Mouse (Mus musculus): Measurements from ENCODE around the gene Chd1.
A peak's percentile ranks its signal among the peaks of the same experiment; 100 is the strongest.

Gene Chd1

GRCm38 (mm10) chr17:15704475-15705300 is at the start of gene Chd1:
Chd1 (plus strand) TSS chr17:15704967.
- peak; percentile 87 to 89 for DNase-seq

- DNase-seq = peak in 1 of 2 experiments; percentile 7
These were observed 47.7 kb upstream of the Chd1 start for GRCm38 (mm10) chr17:15656881-15657607.

DNA sequence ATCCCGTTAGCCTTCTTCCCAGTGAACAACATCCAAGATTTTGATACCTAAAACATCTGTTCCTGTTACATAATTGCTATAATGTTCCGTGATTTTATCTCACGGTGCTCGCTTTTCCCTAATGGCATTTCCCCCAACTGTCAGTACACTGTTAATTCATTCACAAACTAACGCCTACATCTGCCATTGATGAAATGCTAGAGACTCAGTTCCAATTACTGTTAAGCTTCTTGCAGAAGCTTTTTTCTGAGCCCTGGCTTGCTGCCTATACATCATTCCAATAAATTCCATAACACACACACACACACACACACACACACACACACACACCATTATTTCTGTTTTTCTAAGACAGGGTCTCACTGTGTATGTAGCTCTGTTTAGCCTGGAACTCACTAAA is 31.9 kb upstream of the Chd1 start:
- no peak for DNase-seq

- no peak for DNase-seq
These were observed 26.7 kb upstream of the Chd1 start for GRCm38 (mm10) chr17:15677970-15678645.

DNA sequence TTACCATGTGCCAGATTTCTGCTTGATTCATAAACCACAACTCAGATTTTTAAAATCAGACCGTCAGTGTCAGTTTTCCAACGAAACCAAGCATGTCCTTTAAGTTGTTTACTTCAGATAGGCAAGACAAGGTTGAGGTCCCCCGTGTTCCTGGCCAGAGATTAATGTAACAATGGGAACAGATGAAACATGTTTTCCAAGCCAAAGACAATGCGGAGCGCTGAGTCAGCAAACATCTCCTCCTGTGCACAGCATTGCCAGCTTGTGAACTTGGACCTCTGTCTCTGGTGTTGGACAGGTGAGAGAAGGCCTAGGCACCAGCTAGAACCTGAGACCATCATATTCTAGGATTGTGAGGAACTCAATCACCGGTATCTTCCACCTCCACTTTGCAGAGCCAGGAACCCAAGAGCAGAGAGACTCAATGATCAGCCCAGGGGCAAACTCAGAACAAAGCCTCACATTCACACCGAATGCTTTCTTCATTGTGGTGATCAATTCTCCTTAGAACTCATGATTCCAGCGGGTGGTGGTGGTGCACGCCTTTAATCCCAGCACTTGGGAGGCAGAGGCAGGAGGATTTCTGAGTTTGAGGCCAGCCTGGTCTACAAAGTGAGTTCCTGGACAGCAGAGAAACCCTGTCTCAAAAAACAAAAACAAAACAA is 24.7 kb upstream of the Chd1 start:
- DNase-seq = no peak

DNA sequence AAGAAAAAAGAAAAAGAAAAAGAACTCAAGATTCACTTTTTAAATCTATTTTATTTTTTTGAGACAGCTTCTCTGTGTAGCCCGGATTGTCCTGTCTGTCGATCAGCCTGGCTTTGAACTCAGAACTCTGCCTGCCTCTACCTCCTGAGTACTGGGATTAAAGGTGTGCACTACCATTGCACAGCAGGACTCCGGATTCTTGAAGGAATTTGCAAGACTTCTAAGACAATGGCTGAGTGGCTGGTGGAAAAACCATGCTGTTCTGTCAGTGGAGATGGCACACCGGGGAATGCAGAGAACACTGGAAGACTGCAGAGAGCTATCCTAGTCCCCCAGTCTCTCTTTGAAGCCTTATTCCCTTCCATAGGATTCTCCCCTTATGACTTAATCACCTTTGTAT is 24.1 kb upstream of the Chd1 start:
- no peak for DNase-seq

DNA sequence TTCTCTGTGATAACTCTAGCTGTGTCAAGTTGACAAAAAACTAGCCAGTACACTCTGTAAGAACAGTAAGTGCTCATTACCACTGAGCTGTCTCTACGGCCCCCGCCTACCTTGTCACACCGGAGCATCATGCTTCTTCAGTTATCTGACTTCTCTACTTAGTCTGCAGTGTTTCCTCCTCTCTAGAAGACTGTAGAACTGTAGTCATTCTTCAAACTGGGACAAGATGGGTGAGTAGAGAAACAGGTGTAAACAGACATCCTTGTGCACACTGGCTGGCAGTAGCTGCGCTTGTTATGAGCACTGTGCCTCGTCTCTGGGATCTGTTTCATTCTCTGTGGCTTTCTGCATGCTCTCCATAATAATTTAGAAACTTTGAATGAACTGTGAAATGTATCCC is 18.4 kb upstream of the Chd1 start:
- DNase-seq = no peak

DNA sequence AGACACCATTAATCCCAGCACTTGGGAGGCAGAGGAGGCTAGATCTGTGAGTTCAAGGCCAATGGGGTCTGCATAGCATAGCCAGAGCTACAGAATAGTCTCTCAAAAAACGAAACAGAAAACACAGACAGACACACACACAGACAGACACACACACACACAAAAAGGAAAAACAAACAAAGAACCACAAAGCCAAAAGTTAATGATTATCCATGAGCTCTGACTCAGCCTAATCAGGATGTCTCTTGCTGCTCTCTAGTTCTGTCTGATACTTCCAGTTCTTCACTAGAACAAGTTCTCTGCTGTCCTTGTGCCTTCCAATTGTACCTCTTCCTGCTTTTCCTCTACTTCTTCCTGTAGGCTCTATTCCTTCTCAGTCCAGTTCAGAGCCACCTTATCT is 14.5 kb upstream of the Chd1 start:
- no peak for DNase-seq

- no peak for DNase-seq
These were observed 9.2 kb upstream of the Chd1 start for GRCm38 (mm10) chr17:15695566-15695965.

- no peak for DNase-seq
These were observed 5.8 kb upstream of the Chd1 start for GRCm38 (mm10) chr17:15698956-15699355.

GRCm38 (mm10) chr17:15701505-15701904 is 3.3 kb upstream of the Chd1 start:
- no peak for DNase-seq

- DNase-seq = no peak
These were observed 651 bp upstream of the Chd1 start for GRCm38 (mm10) chr17:15704158-15704474.

GRCm38 (mm10) chr17:15705303-15706284 is 827 bp downstream of the Chd1 start:
- DNase-seq = peak; percentile 54 to 60

GRCm38 (mm10) chr17:15714507-15714906 is 9.7 kb downstream of the Chd1 start:
- no peak for DNase-seq

DNA sequence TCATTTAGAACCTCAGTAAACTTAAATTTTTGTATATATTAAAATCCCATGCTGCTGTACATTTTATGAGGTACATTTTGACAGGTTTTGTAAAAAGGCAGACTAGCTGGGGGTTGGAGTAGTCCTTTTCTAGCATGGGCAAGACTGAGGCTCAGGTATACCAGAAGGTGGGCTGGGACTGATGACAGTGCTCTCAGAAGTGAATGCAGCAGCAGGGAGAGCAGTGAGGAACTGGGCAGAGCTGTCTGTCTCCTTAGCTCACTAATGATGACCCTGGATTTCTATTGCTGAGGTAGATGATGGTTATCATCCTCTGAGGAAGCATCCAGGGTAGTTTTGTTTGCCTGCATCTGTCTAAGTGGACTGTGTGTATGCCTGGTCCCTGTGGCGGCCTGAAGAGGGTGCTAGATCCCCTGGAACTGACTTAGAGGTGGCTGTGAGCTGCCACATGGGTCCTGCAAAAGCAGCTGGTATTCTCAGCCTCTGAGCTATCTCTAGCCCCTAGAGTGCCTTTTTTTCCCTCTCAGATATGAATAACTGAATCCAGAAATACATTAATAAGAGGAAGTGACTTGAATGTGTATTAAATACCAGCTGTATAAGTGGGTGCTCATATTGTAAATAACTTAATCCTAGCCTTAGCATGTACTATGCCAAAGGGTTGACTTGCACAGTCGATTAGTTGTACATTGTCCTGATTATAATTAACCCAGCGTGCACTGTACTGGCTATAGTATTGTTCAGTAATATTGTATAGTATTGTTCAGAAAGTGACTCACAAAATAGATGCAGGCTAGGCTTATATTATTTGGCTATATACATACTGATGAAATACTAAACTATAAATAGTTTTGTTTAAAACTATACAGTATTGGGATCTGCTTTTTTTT is 10.5 kb downstream of the Chd1 start:
- DNase-seq = peak; percentile 67 to 74

GRCm38 (mm10) chr17:15715940-15716339 is 11.2 kb downstream of the Chd1 start:
- no peak for DNase-seq

DNA sequence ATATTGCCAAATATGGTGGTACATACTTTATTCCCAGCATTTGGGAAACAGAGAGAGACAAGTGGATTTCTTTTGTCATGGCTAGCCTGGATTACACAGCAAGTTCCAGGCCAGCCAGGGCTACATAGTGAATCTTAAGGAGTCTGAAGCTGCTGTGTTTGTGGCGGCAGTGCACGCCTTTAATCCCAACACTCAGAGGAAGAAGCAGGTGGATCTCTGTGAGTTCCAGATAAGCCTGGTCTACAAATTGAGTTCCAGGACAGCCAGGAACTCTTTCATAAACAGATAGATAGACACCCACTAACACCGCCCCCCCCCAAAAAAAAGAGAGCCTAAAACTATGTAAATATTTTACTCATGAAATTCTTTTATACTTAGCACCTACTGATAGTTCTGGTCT is 16.1 kb downstream of the Chd1 start:
- DNase-seq = no peak

- DNase-seq = no peak
These were observed 18.5 kb downstream of the Chd1 start for GRCm38 (mm10) chr17:15723291-15723690.

GRCm38 (mm10) chr17:15723866-15724475 is 19.2 kb downstream of the Chd1 start:
- peak; percentile 59 to 68 for DNase-seq

DNA sequence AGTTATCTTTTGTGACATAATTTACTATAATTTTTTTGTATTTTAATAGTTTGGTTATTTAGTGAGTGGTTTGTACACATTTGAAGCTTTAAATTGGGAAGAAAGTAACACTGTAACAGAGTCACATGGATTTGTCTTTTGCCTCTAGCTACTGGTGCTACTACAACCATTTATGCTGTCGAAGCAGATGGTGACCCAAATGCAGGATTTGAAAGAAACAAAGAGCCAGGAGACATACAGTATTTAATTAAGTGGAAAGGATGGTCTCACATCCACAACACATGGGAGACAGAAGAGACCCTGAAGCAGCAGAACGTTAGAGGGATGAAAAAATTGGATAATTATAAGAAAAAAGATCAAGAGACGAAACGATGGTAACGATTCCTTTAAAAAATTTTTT is 26.9 kb downstream of the Chd1 start:
- no peak for DNase-seq
